In the genomic region with DNA sequence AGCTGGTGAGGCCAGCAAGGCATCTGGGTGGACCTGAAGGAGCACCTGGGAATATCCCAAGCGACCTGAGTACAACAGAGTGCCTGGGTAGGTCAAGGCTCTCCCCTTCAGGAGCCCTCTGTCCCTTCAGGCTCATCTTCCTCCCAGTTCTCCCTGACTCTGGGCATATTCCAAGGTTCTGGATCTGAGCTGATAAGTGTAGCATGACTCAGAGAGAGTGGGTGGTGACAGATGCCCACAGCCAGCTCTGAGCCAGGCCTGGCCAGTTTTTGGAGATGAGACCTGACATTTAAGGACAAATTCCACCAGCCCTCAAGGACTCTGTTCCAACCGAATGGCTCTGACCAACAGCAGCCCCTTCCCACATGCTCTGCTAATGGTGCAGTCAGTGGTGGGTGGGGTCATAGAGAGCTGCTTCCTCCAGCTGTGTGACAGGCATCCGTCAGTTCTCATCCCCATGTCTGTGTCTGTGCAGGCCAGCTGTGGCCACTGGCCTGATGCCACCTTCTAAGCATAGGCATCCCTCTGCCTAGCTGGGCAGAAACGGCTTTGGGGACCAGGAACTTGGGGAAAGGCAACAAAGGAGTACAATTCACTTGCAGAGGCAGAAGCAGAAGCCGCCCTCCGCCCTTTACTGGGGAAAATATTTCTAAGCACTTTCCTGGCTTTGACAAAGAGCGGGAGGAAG, we compare ENCODE assay signal across 10 mouse cellular contexts. TPM values are rescaled to one million over a fixed set of nuclear protein-coding genes. Genes with fewer than 3 reads are reported as not detected.
DNase-seq lines count a peak whose midpoint lies in the region; ATAC-seq and TF ChIP-seq lines count a peak whose summit lies in the region.
"Had no signal": no experiment of that assay in that cellular context is flagged by ENCODE, and none has a peak within 500 bp of the region (broad histone marks: within the 10 kb centered on the region; RNA-seq: fewer than 3 reads in every experiment).

No protein-coding gene starts in this region.

- ATAC-seq in cerebellum, adult (ENCODE audit: insufficient number of reproducible peaks, low FRiP score, low TSS enrichment) = peak; percentile 18; the same call in 1 of the 2 replicates

- H3K27ac ChIP-seq in layer of hippocampus, adult 2 months = peak overlapping the region; percentile 97
- H3K27ac ChIP-seq: limb, embryonic 13.5 days had no signal

- H3K36me3 ChIP-seq in myocyte (ENCODE audit: control insufficient read depth, insufficient read depth) = no peaks in the 10 kb centered on the region
- H3K36me3 ChIP-seq: forebrain, embryonic 10.5 days; limb, embryonic 13.5 days had no signal

- peak overlapping the region; percentile 11; the same call in 1 of the 2 replicates for H3K4me3 ChIP-seq in layer of hippocampus, adult 2 months
- no peak overlapping the region for H3K4me3 ChIP-seq in myocyte
- H3K4me3 ChIP-seq: forebrain, embryonic 10.5 days; limb, embryonic 13.5 days had no signal

- no peaks in the 10 kb centered on the region for H3K27me3 ChIP-seq in myocyte (ENCODE audit: control insufficient read depth, insufficient read depth, insufficient read length)

- no peak for TF ChIP-seq POLR2A in myocyte (IDR thresholded peaks at IDR 0.05; ENCODE audit: insufficient read length, low read depth)

- DNase-seq in cerebellum, postnatal 4 days (ENCODE audit: low spot score in 2 of 2) = no peak
- peak; percentile 43 to 57 for DNase-seq in layer of hippocampus, adult 2 months (ENCODE audit: low spot score in 2 of 2)
- no peak for DNase-seq in layer of hippocampus, postnatal 25 days (ENCODE audit: extremely low spot score in 1 of 2, low spot score in 1 of 2)
- peak; percentile 56 for DNase-seq in cerebellum, adult 8-10 months
- no peak for DNase-seq in spleen, adult 12 weeks (ENCODE audit: low spot score)
- no peak for DNase-seq in gastrocnemius, postnatal 4 days (ENCODE audit: low spot score in 2 of 2)

- no peak overlapping the region for H3ac ChIP-seq in myocyte (ENCODE audit: control insufficient read depth, insufficient read length)

- no peaks in the 10 kb centered on the region for H3K79me2 ChIP-seq in myocyte (ENCODE audit: control insufficient read depth, insufficient read depth)

- TF ChIP-seq CTCF in layer of hippocampus, adult 2 months (conservative IDR thresholded peaks at IDR 0.05) = no peak

- peak overlapping the region; percentile 24 for H3K4me2 ChIP-seq in myocyte (ENCODE audit: low read depth)
- H3K4me2 ChIP-seq: limb, embryonic 13.5 days had no signal

TF ChIP-seq in myocyte, 11 proteins besides CTCF, POLR2A, EP300 and RAD21:
- TF ChIP-seq MAX (IDR thresholded peaks at IDR 0.05; ENCODE audit: low read depth) (no peak), MYOD1 (IDR thresholded peaks at IDR 0.05; ENCODE audit: control insufficient read depth in 1 of 3, insufficient read length in 2 of 3, low read depth in 2 of 3) (peak in 2 of 3 experiments; percentile 53 to 60)

RNA-seq across cellular contexts. Expression of gene Prkag2, which starts 46.3 kb away (rescaled TPM):
- 100 to 1,000 TPM; 177 to 193 TPM for total RNA-seq in layer of hippocampus, adult 2 months (2021)
- total RNA-seq in layer of hippocampus, postnatal 25 days (2021) = 100 to 1,000 TPM; 159 to 167 TPM
- polyA plus RNA-seq in myocyte (2012; fragmentation: generic; extraction: Trizol) = 5.8 TPM
- total RNA-seq in gastrocnemius, postnatal 4 days (2021) = 10 to 100 TPM; 19.7 to 23.8 TPM

Comparison
In these comparisons a context has a peak if more than half of its experiments do, and no peak if none do; other contexts are left out.
1. DNase-seq: peak in layer of hippocampus, adult 2 months (2 of 2) and cerebellum, adult 8-10 months (single experiment); none in cerebellum, postnatal 4 days (0 of 2), layer of hippocampus, postnatal 25 days (0 of 2), spleen, adult 12 weeks (single experiment) and gastrocnemius, postnatal 4 days (0 of 2).
2. RNA of gene Prkag2, which starts 46.3 kb away (total RNA-seq): 177 to 193 TPM in layer of hippocampus, adult 2 months and 159 to 167 TPM in layer of hippocampus, postnatal 25 days; 19.7 to 23.8 TPM in gastrocnemius, postnatal 4 days; every median in the first group is over 4 times any median in the second.